Mouse (Mus musculus) neural tube, embryonic 13.5 days (tissue): ENCODE results near the gene Gm45808. TPM values are rescaled to one million over a fixed set of nuclear protein-coding genes. Genes with fewer than 3 reads are reported as not detected.
"Not testable (repeated sequence)": the region's sequence is repeated elsewhere in the genome, so short reads cannot be mapped to it uniquely, and the experiment has no call there.

Experiments used
- ATAC-seq: fragments of 200-750 bp; cut with Nextera tagmentation; 2 replicates; pipeline ENCODE4 v1.8.0; 2017; ENCODE audit warnings: low read depth, mild to moderate bottlenecking, moderate TSS enrichment, moderate library complexity
- H3K27ac ChIP-seq: fragments of 300-500 bp; sonication (generic); replicated peaks from 2 replicates; pipeline ENCODE4 v1.5.1; 2015; ENCODE audit warnings: moderate library complexity, mild to moderate bottlenecking, inconsistent platforms
- H3K27me3 ChIP-seq: fragments of 300-500 bp; sonication (generic); 2 replicates; pipeline ENCODE4 v1.6.1; 2015; ENCODE audit warnings: mild to moderate bottlenecking, inconsistent platforms
- H3K36me3 ChIP-seq: fragments of 300-500 bp; sonication (generic); 2 replicates; pipeline ENCODE4 v1.6.1; 2015; ENCODE audit warnings: mild to moderate bottlenecking, inconsistent platforms
- H3K4me1 ChIP-seq: fragments of 300-500 bp; sonication (generic); replicated peaks from 2 replicates; pipeline ENCODE4 v1.6.1; 2015; ENCODE audit warnings: inconsistent platforms
- H3K4me2 ChIP-seq: fragments of 300-500 bp; sonication (generic); 2 replicates; pipeline ENCODE4 v1.6.1; 2015; ENCODE audit warnings: inconsistent platforms, mild to moderate bottlenecking, moderate library complexity
- H3K4me3 ChIP-seq: fragments of 300-500 bp; sonication (generic); 2 replicates; pipeline ENCODE4 v1.5.1; 2015; ENCODE audit warnings: mild to moderate bottlenecking, inconsistent platforms
- H3K9ac ChIP-seq: fragments of 300-500 bp; sonication (generic); 2 replicates; pipeline ENCODE4 v1.6.1; 2015; ENCODE audit warnings: moderate library complexity, mild to moderate bottlenecking, inconsistent platforms
- H3K9me3 ChIP-seq: fragments of 300-500 bp; sonication (generic); 2 replicates; pipeline ENCODE4 v1.6.1; 2016; ENCODE audit warnings: inconsistent platforms
- WGBS: fragments of 180-500 bp; shearing (Covaris S2); methylation state at CpG from one replicate; pipeline ENCODE4 v1.1.7; 2015; 5-methylcytosine and 5-hydroxymethylcytosine counted together
- polyA plus RNA-seq: library from polyadenylated mRNA; unstranded; fragments of >200 nt; fragmentation: Nextera tagmentation; extraction: Ambion mirVana; gene quantifications from 2 replicates; pipeline ENCODE4 v1.2.1, GENCODE M21; 2015

The Gm45808 gene
- not detected in 2 replicates for polyA plus RNA-seq

- H3K4me2 ChIP-seq, result no peak within 1 kb of the TSS; the same call in 1 of the 2 replicates
These were observed at the start of gene Gm45808 for GRCm38 (mm10) chr7:45486761-45487415. TSS of gene Gm45808 (minus strand) at chr7:45486811.

GRCm38 (mm10) chr7:45535676-45536075 is 49.1 kb upstream of the Gm45808 start:
- no peak for ATAC-seq
- no peak overlapping the region for H3K27ac ChIP-seq
- no peaks in the 10 kb centered on the region for H3K9me3 ChIP-seq
- H3K4me3 ChIP-seq, result no peak overlapping the region
- no peak overlapping the region for H3K4me2 ChIP-seq
- no peak overlapping the region for H3K9ac ChIP-seq
- H3K36me3 ChIP-seq, result no peaks in the 10 kb centered on the region
- peaks cover 3% of the 10 kb centered on the region; the same call in 1 of the 2 replicates for H3K27me3 ChIP-seq
- WGBS, result 85% methylated on average over 1 of the region's 1 CpGs
- H3K4me1 ChIP-seq, result peaks cover 6% of the 10 kb centered on the region; the same call in 1 of the 2 replicates

More at GRCm38 (mm10) chr7:45486761-45487415, at the start of gene Gm45808:
- H3K36me3 ChIP-seq, result peaks cover under 1% of the 10 kb centered on the region; the same call in 1 of the 2 replicates
- no peak within 1 kb of the TSS for H3K4me3 ChIP-seq
- no peak for ATAC-seq
- WGBS, result 85% methylated on average over 12 of the region's 12 CpGs
- H3K9ac ChIP-seq, result no peak within 1 kb of the TSS; the same call in 1 of the 2 replicates
- no peaks in the 10 kb centered on the region for H3K27me3 ChIP-seq
- H3K27ac ChIP-seq, result 0 out of 2 replicates have a peak within 1 kb of the TSS, but pooled peaks have one; percentile 79
- H3K4me1 ChIP-seq, result peaks cover 25% of the 10 kb centered on the region
- H3K9me3 ChIP-seq, result no peaks in the 10 kb centered on the region

GRCm38 (mm10) chr7:45530643-45531042 is 44.0 kb upstream of the Gm45808 start:
- H3K4me1 ChIP-seq, result peaks cover 3% of the 10 kb centered on the region; the same call in 1 of the 2 replicates
- no peak overlapping the region for H3K9ac ChIP-seq
- no peak overlapping the region for H3K27ac ChIP-seq
- no peaks in the 10 kb centered on the region for H3K36me3 ChIP-seq
- 0 out of 2 replicates have a peak overlapping the region, but pooled peaks have one; percentile 12 for H3K4me3 ChIP-seq
- 74% methylated on average over 2 of the region's 2 CpGs for WGBS
- no peak for ATAC-seq
- peaks cover 3% of the 10 kb centered on the region; the same call in 1 of the 2 replicates for H3K27me3 ChIP-seq
- H3K4me2 ChIP-seq, result peak overlapping the region; percentile 22
- no peaks in the 10 kb centered on the region for H3K9me3 ChIP-seq

- H3K36me3 ChIP-seq, result no peaks in the 10 kb centered on the region
- 0 out of 2 replicates have a peak overlapping the region, but pooled peaks have one; percentile 3 for H3K4me2 ChIP-seq
- no peak overlapping the region for H3K4me3 ChIP-seq
- ATAC-seq, result no peak
- H3K27ac ChIP-seq, result no peak overlapping the region
- no peaks in the 10 kb centered on the region for H3K9me3 ChIP-seq
- peaks cover 3% of the 10 kb centered on the region; the same call in 1 of the 2 replicates for H3K27me3 ChIP-seq
- H3K4me1 ChIP-seq, result peaks cover 15% of the 10 kb centered on the region
- peak overlapping the region; percentile 22; the same call in 1 of the 2 replicates for H3K9ac ChIP-seq
- WGBS, result 25% methylated on average over 6 of the region's 6 CpGs
These were observed 42.9 kb upstream of the Gm45808 start for GRCm38 (mm10) chr7:45529461-45529860.

GRCm38 (mm10) chr7:45527169-45527568 is 40.6 kb upstream of the Gm45808 start:
- peaks cover 30% of the 10 kb centered on the region for H3K4me1 ChIP-seq
- 90% methylated on average over 6 of the region's 6 CpGs for WGBS
- not testable (repeated sequence) for H3K4me2 ChIP-seq, H3K4me3 ChIP-seq, ATAC-seq, H3K9ac ChIP-seq, H3K9me3 ChIP-seq, H3K27me3 ChIP-seq, H3K36me3 ChIP-seq, H3K27ac ChIP-seq

- Histone ChIP-seq H3K27ac (peak overlapping the region; percentile 89), H3K4me3 (peak overlapping the region; percentile 77), H3K27me3 (no peaks in the 10 kb centered on the region), H3K4me1 (peaks cover 32% of the 10 kb centered on the region), H3K36me3 (0 out of 2 replicates have a peak, but pooled peaks cover 3% of the 10 kb centered on the region), H3K4me2 (peak overlapping the region; percentile 84), H3K9ac (peak overlapping the region; percentile 88), H3K9me3 (no peaks in the 10 kb centered on the region)
- no peak for ATAC-seq
- WGBS, result 26% methylated on average over 7 of the region's 7 CpGs
These were observed 40.0 kb upstream of the Gm45808 start for GRCm38 (mm10) chr7:45526474-45527120.

- Histone ChIP-seq H3K9ac (peak within 1 kb of the TSS; percentile 88), H3K4me3 (peak within 1 kb of the TSS; percentile 77), H3K9me3 (no peaks in the 10 kb centered on the region), H3K27me3 (no peaks in the 10 kb centered on the region), H3K4me1 (peaks cover 37% of the 10 kb centered on the region), H3K36me3 (0 out of 2 replicates have a peak, but pooled peaks cover 3% of the 10 kb centered on the region), H3K4me2 (peak within 1 kb of the TSS; percentile 84), H3K27ac (peak within 1 kb of the TSS; percentile 89)
- ATAC-seq, result peak; percentile 73
- under 1% methylated on average over 54 of the region's 54 CpGs for WGBS
These were observed 39.3 kb upstream of the Gm45808 start, which contains the start of the genes Ppp1r15a and Plekha4 for GRCm38 (mm10) chr7:45525809-45526473. TSS of gene Ppp1r15a (minus strand) at chr7:45526268. TSS of gene Plekha4 (plus strand) at chr7:45526330.

GRCm38 (mm10) chr7:45524841-45525621 is 38.4 kb upstream of the Gm45808 start:
- H3K27ac ChIP-seq, result peak overlapping the region; percentile 89
- no peaks in the 10 kb centered on the region for H3K27me3 ChIP-seq
- peak overlapping the region; percentile 88 for H3K9ac ChIP-seq
- H3K9me3 ChIP-seq, result no peaks in the 10 kb centered on the region
- peak overlapping the region; percentile 77 for H3K4me3 ChIP-seq
- peaks cover 37% of the 10 kb centered on the region for H3K4me1 ChIP-seq
- 0 out of 2 replicates have a peak, but pooled peaks have one; percentile 1 for ATAC-seq
- peak overlapping the region; percentile 84 for H3K4me2 ChIP-seq
- H3K36me3 ChIP-seq, result 0 out of 2 replicates have a peak, but pooled peaks cover 3% of the 10 kb centered on the region
- 34% methylated on average over 12 of the region's 12 CpGs for WGBS

GRCm38 (mm10) chr7:45523678-45524170 is 37.1 kb upstream of the Gm45808 start:
- no peak overlapping the region for H3K27ac ChIP-seq
- H3K9me3 ChIP-seq, result no peaks in the 10 kb centered on the region
- no peak overlapping the region for H3K4me3 ChIP-seq
- 0 out of 2 replicates have a peak, but pooled peaks cover 3% of the 10 kb centered on the region for H3K36me3 ChIP-seq
- WGBS, result 82% methylated on average over 13 of the region's 13 CpGs
- H3K4me1 ChIP-seq, result peaks cover 37% of the 10 kb centered on the region
- no peaks in the 10 kb centered on the region for H3K27me3 ChIP-seq
- peak overlapping the region; percentile 33 for H3K4me2 ChIP-seq
- H3K9ac ChIP-seq, result peak overlapping the region; percentile 54; the same call in 1 of the 2 replicates
- ATAC-seq, result no peak

GRCm38 (mm10) chr7:45522957-45523676 is 36.5 kb upstream of the Gm45808 start:
- H3K4me3 ChIP-seq, result peak overlapping the region; percentile 10; the same call in 1 of the 2 replicates
- peaks cover 37% of the 10 kb centered on the region for H3K4me1 ChIP-seq
- peak overlapping the region; percentile 33 for H3K4me2 ChIP-seq
- H3K27me3 ChIP-seq, result no peaks in the 10 kb centered on the region
- no peaks in the 10 kb centered on the region for H3K9me3 ChIP-seq
- ATAC-seq, result no peak
- no peak overlapping the region for H3K27ac ChIP-seq
- H3K36me3 ChIP-seq, result 0 out of 2 replicates have a peak, but pooled peaks cover 3% of the 10 kb centered on the region
- 75% methylated on average over 18 of the region's 18 CpGs for WGBS
- no peak overlapping the region for H3K9ac ChIP-seq
